ENCODE assay signal across 22 mouse cellular contexts in genomic region chr6:84269023-84269422, GRCm38 (mm10).
DNase-seq lines count a peak whose midpoint lies in the region; ATAC-seq and TF ChIP-seq lines count a peak whose summit lies in the region.
"Had no signal": no experiment of that assay in that cellular context is flagged by ENCODE, and none has a peak within 500 bp of the region (broad histone marks: within the 10 kb centered on the region; RNA-seq: fewer than 3 reads in every experiment).

No protein-coding gene starts in this region.

- no peaks in the 10 kb centered on the region for H3K36me3 ChIP-seq in forebrain, embryonic 11.5 days (ENCODE audit: control insufficient read depth, insufficient read depth, low read length)
- no peaks in the 10 kb centered on the region for H3K36me3 ChIP-seq in forebrain, postnatal 0 days (ENCODE audit: insufficient read depth)
- no peaks in the 10 kb centered on the region for H3K36me3 ChIP-seq in kidney, adult 2 months (ENCODE audit: control insufficient read depth, insufficient read depth, low read length)
- no peaks in the 10 kb centered on the region for H3K36me3 ChIP-seq in kidney, embryonic 15.5 days
- H3K36me3 ChIP-seq in lung, postnatal 0 days (ENCODE audit: insufficient read depth, low read length): no peaks in the 10 kb centered on the region
- H3K36me3 ChIP-seq: embryonic facial prominence, embryonic 15.5 days; forebrain, embryonic 15.5 days; heart, embryonic 13.5 days; hindbrain, embryonic 13.5 days; limb, embryonic 13.5 days; midbrain, embryonic 12.5 days; neural tube, embryonic 15.5 days had no signal

- H3K4me1 ChIP-seq in forebrain, embryonic 11.5 days (replicated peaks; ENCODE audit: control insufficient read depth, insufficient read depth, low read length): no peaks in the 10 kb centered on the region
- H3K4me1 ChIP-seq in forebrain, postnatal 0 days (ENCODE audit: insufficient read depth): 0 out of 2 replicates have a peak, but pooled peaks cover 10% of the 10 kb centered on the region
- H3K4me1 ChIP-seq in kidney, adult 2 months (ENCODE audit: control insufficient read depth, insufficient read depth, low read length): 0 out of 2 replicates have a peak, but pooled peaks cover 3% of the 10 kb centered on the region
- peaks cover 33% of the 10 kb centered on the region for H3K4me1 ChIP-seq in kidney, embryonic 15.5 days
- no peaks in the 10 kb centered on the region for H3K4me1 ChIP-seq in lung, postnatal 0 days (ENCODE audit: insufficient read depth, low read depth, low read length)
- H3K4me1 ChIP-seq: midbrain, embryonic 12.5 days had no signal

- H3K9ac ChIP-seq in forebrain, embryonic 11.5 days (ENCODE audit: low read length): no peak overlapping the region
- H3K9ac ChIP-seq in forebrain, postnatal 0 days: no peak overlapping the region
- no peak overlapping the region for H3K9ac ChIP-seq in kidney, embryonic 15.5 days
- no peak overlapping the region for H3K9ac ChIP-seq in lung, postnatal 0 days (replicated peaks; ENCODE audit: low read depth)
- H3K9ac ChIP-seq: embryonic facial prominence, embryonic 15.5 days; forebrain, embryonic 15.5 days; heart, embryonic 13.5 days; hindbrain, embryonic 13.5 days; limb, embryonic 13.5 days; midbrain, embryonic 12.5 days; neural tube, embryonic 15.5 days had no signal

- no peak overlapping the region for H3K27ac ChIP-seq in forebrain, embryonic 11.5 days (ENCODE audit: low read depth, low read length)
- no peak overlapping the region for H3K27ac ChIP-seq in forebrain, postnatal 0 days (ENCODE audit: low read depth, low read length)
- no peak overlapping the region for H3K27ac ChIP-seq in kidney, adult 2 months (ENCODE audit: insufficient read depth, low read depth, low read length)
- H3K27ac ChIP-seq in kidney, embryonic 15.5 days: no peak overlapping the region
- no peak overlapping the region for H3K27ac ChIP-seq in lung, postnatal 0 days (ENCODE audit: low read length)
- H3K27ac ChIP-seq: embryonic facial prominence, embryonic 15.5 days; forebrain, embryonic 15.5 days; heart, embryonic 13.5 days; hindbrain, embryonic 13.5 days; limb, embryonic 13.5 days; midbrain, embryonic 12.5 days; neural tube, embryonic 15.5 days had no signal

- TF ChIP-seq EP300 in lung, postnatal 0 days (IDR thresholded peaks at IDR 0.05): no peak

- no peaks in the 10 kb centered on the region for H3K27me3 ChIP-seq in forebrain, embryonic 11.5 days (ENCODE audit: control insufficient read depth, insufficient read depth, low read length)
- H3K27me3 ChIP-seq in forebrain, postnatal 0 days (ENCODE audit: insufficient read depth, low read length): no peaks in the 10 kb centered on the region
- no peaks in the 10 kb centered on the region for H3K27me3 ChIP-seq in kidney, adult 2 months (replicated peaks; ENCODE audit: control insufficient read depth, insufficient read depth, low read length)
- peaks cover 80% of the 10 kb centered on the region for H3K27me3 ChIP-seq in kidney, embryonic 15.5 days
- no peaks in the 10 kb centered on the region for H3K27me3 ChIP-seq in lung, postnatal 0 days (replicated peaks; ENCODE audit: insufficient read depth, low read length)
- H3K27me3 ChIP-seq: embryonic facial prominence, embryonic 15.5 days; forebrain, embryonic 15.5 days; limb, embryonic 13.5 days; midbrain, embryonic 12.5 days; neural tube, embryonic 15.5 days had no signal

- WGBS in forebrain, embryonic 11.5 days: 66% methylated on average over 3 of the region's 3 CpGs
- WGBS in forebrain, postnatal 0 days: 69% methylated on average over 3 of the region's 3 CpGs
- WGBS in kidney, adult 2 months: 72% methylated on average over 3 of the region's 3 CpGs
- 50% methylated on average over 3 of the region's 3 CpGs for WGBS in kidney, embryonic 15.5 days
- 76% methylated on average over 3 of the region's 3 CpGs for WGBS in lung, postnatal 0 days

- H3K9me3 ChIP-seq in forebrain, embryonic 11.5 days (ENCODE audit: control insufficient read depth, low read length): no peaks in the 10 kb centered on the region
- no peaks in the 10 kb centered on the region for H3K9me3 ChIP-seq in forebrain, postnatal 0 days (ENCODE audit: low read length)
- no peaks in the 10 kb centered on the region for H3K9me3 ChIP-seq in kidney, embryonic 15.5 days (replicated peaks)
- H3K9me3 ChIP-seq in lung, postnatal 0 days (ENCODE audit: low read length): no peaks in the 10 kb centered on the region
- H3K9me3 ChIP-seq: embryonic facial prominence, embryonic 15.5 days; forebrain, embryonic 15.5 days; heart, embryonic 13.5 days; hindbrain, embryonic 13.5 days; limb, embryonic 13.5 days; midbrain, embryonic 12.5 days; neural tube, embryonic 15.5 days had no signal

- no peak for TF ChIP-seq POLR2A in kidney, adult 2 months (IDR thresholded peaks at IDR 0.05; ENCODE audit: low read depth, low read length)

- no peak for TF ChIP-seq CTCF in forebrain, postnatal 0 days (IDR thresholded peaks at IDR 0.05; ENCODE audit: low read depth)
- peak; percentile 18; the same call in 1 of the 2 replicates for TF ChIP-seq CTCF in kidney, adult 2 months (conservative IDR thresholded peaks at IDR 0.05; ENCODE audit: insufficient read depth, insufficient read length, low read depth, low read length)
- TF ChIP-seq CTCF in lung, postnatal 0 days (IDR thresholded peaks at IDR 0.05): peak; percentile 34

- ATAC-seq in forebrain, embryonic 11.5 days (replicated peaks; ENCODE audit: low FRiP score): no peak
- ATAC-seq in forebrain, postnatal 0 days: no peak
- ATAC-seq in kidney, embryonic 15.5 days (replicated peaks; ENCODE audit: low FRiP score): no peak
- ATAC-seq in lung, postnatal 0 days: no peak
- ATAC-seq: forebrain, embryonic 15.5 days had no signal

- DNase-seq in forebrain, embryonic 11.5 days (ENCODE audit: low spot score): peak; percentile 37
- DNase-seq in forebrain, postnatal 0 days: no peak
- no peak for DNase-seq in kidney, adult 2 months
- no peak for DNase-seq in lung, postnatal 0 days (ENCODE audit: low spot score)
- DNase-seq in lung, postnatal 10 days: no peak
- peak; percentile 72 for DNase-seq in thymus, postnatal 4 days
- DNase-seq in frontal cortex, postnatal 25 days (ENCODE audit: low spot score in 2 of 2): no peak
- DNase-seq: adrenal gland, postnatal 25 days; cerebellum, adult 9-10 months; heart, postnatal 36 days; kidney, adult 11 months; kidney, postnatal 14 days; layer of hippocampus, postnatal 36 days; lung, adult 18-20 months had no signal

- no peak overlapping the region for H3K4me2 ChIP-seq in forebrain, embryonic 11.5 days (ENCODE audit: low read depth, low read length, severe bottlenecking)
- H3K4me2 ChIP-seq in forebrain, postnatal 0 days (ENCODE audit: low read depth): no peak overlapping the region
- H3K4me2 ChIP-seq in kidney, embryonic 15.5 days: no peak overlapping the region
- H3K4me2 ChIP-seq in lung, postnatal 0 days (replicated peaks; ENCODE audit: low read depth, low read length): no peak overlapping the region
- H3K4me2 ChIP-seq: embryonic facial prominence, embryonic 15.5 days; forebrain, embryonic 15.5 days; heart, embryonic 13.5 days; hindbrain, embryonic 13.5 days; limb, embryonic 13.5 days; midbrain, embryonic 12.5 days; neural tube, embryonic 15.5 days had no signal

- no peak overlapping the region for H3K4me3 ChIP-seq in forebrain, embryonic 11.5 days (ENCODE audit: low read depth, low read length)
- no peak overlapping the region for H3K4me3 ChIP-seq in forebrain, postnatal 0 days (ENCODE audit: low read depth, low read length)
- no peak overlapping the region for H3K4me3 ChIP-seq in kidney, adult 2 months (ENCODE audit: insufficient read depth, low read depth, low read length)
- no peak overlapping the region for H3K4me3 ChIP-seq in kidney, embryonic 15.5 days (replicated peaks)
- H3K4me3 ChIP-seq in lung, postnatal 0 days (ENCODE audit: low read depth, low read length): no peak overlapping the region
- H3K4me3 ChIP-seq: embryonic facial prominence, embryonic 15.5 days; forebrain, embryonic 15.5 days; heart, embryonic 13.5 days; hindbrain, embryonic 13.5 days; limb, embryonic 13.5 days; midbrain, embryonic 12.5 days; neural tube, embryonic 15.5 days had no signal

Comparison
In these comparisons a context has a peak if more than half of its experiments do, and no peak if none do; other contexts are left out.
1. DNase-seq: peak in forebrain, embryonic 11.5 days (single experiment) and thymus, postnatal 4 days (single experiment); none in forebrain, postnatal 0 days (single experiment), kidney, adult 2 months (single experiment), lung, postnatal 0 days (single experiment), lung, postnatal 10 days (single experiment) and frontal cortex, postnatal 25 days (0 of 2).